Mouse (Mus musculus) myocyte (in vitro differentiated cells): Measurements from ENCODE around the gene Hoxd10.

Experiments used
- CEBPB ChIP-seq: IDR thresholded peaks from 2 replicates; pipeline ENCODE4 v1.6.1; 2011; ENCODE audit warnings: mild to moderate bottlenecking, moderate library complexity; ENCODE audit not compliant: poor library complexity, insufficient read depth, severe bottlenecking
- MAX ChIP-seq: IDR thresholded peaks from one replicate; pipeline ENCODE4 v1.6.1; 2011; ENCODE audit warnings: low read depth, mild to moderate bottlenecking, control low read depth
- MYOD1 ChIP-seq, 3 experiments: IDR thresholded peaks; one replicate each; pipeline ENCODE4 v1.6.1; 2011; ENCODE audit warnings: control low read depth in 2 of 3, low read depth in 2 of 3, mild to moderate bottlenecking in 2 of 3, moderate library complexity in 1 of 3; ENCODE audit not compliant: insufficient read length in 2 of 3, control insufficient read depth in 1 of 3
- POLR2A ChIP-seq: IDR thresholded peaks from one replicate; pipeline ENCODE4 v1.6.1; 2011; ENCODE audit warnings: low read depth, mild to moderate bottlenecking, control low read depth, moderate library complexity; ENCODE audit not compliant: insufficient read length
- TCF12 ChIP-seq: IDR thresholded peaks from one replicate; pipeline ENCODE4 v1.6.1; 2011; ENCODE audit warnings: mild to moderate bottlenecking, control low read depth; ENCODE audit not compliant: poor library complexity, insufficient read depth, severe bottlenecking
- TCF3 ChIP-seq: IDR thresholded peaks from one replicate; pipeline ENCODE4 v1.6.1; 2011; ENCODE audit warnings: low read depth, control low read depth; ENCODE audit not compliant: insufficient read length
- USF1 ChIP-seq: IDR thresholded peaks from one replicate; pipeline ENCODE4 v1.6.1; 2011; ENCODE audit warnings: low read depth, mild to moderate bottlenecking, control low read depth, moderate library complexity

GRCm38 (mm10) chr2:74735851-74736687 is 44.3 kb downstream of the Hoxd10 start:
- TF ChIP-seq MYOD1 (IDR thresholded peaks at IDR 0.05; ENCODE audit: control insufficient read depth in 1 of 3, insufficient read length in 2 of 3, low read depth in 2 of 3) (no peak), CEBPB (no peak), TCF12 (no peak), POLR2A (no peak), TCF3 (no peak), MAX (no peak), USF1 (peak; percentile 18)
